Mouse (Mus musculus) adrenal gland, postnatal 14 days (tissue): ENCODE results near the gene Plppr4. TPM values are rescaled to one million over a fixed set of nuclear protein-coding genes. Genes with fewer than 3 reads are reported as not detected.

Source experiments
- DNase-seq: peaks from one replicate; pipeline ENCODE4 v3.0.0; 2021; ENCODE audit warnings: mixed read lengths
- microRNA-seq, 2 experiments: library from miRNA; unstranded; fragments of <30 nt; microRNA quantifications; one replicate each; pipeline ENCODE4 v1.2.0; 2021
- total RNA-seq: library from RNA; stranded (reverse); gene quantifications from 2 replicates; pipeline ENCODE4 v1.2.3, GENCODE M21; 2021

Plppr4 gene
- total RNA-seq, 1 experiment from 2014 or later: 2.3 TPM

GRCm38 (mm10) chr3:117294308-117294925 is 66.3 kb downstream of the Plppr4 start:
- DNase-seq: no peak

Small RNAs within 50 kb of the gene (microRNA-seq; reads per million reads assigned to microRNA genes)
- 0 to 0.43 reads per million in 2 experiments for gene Gm22408

Other genes with a start within 250 kb of the Plppr4 start
- 0.41 and 0.86 TPM in 2 replicates for gene Plppr5, start 214.0 kb upstream of the Plppr4 start, total RNA-seq